Mouse (Mus musculus) lung, postnatal 0 days (tissue): ENCODE results near the gene Mef2c.

Experiments used
- CTCF ChIP-seq: IDR thresholded peaks from 2 replicates; pipeline ENCODE4 v1.5.1; 2016; ENCODE audit warnings: antibody characterized with exemption, mild to moderate bottlenecking
- EP300 ChIP-seq: IDR thresholded peaks from 2 replicates; pipeline ENCODE4 v1.6.1; 2016; ENCODE audit warnings: antibody characterized with exemption, mild to moderate bottlenecking, control low read depth

- TF ChIP-seq CTCF (no peak), EP300 (no peak)
These were observed 38.8 kb downstream of the Mef2c start for GRCm38 (mm10) chr13:83542666-83543065.
